Mouse (Mus musculus) retina, adult 2 months (tissue): Measurements from ENCODE around the gene Fam206a.

ENCODE experiments used
- DNase-seq: peaks from one replicate; pipeline ENCODE4 v3.0.0-alpha.2; 2012; ENCODE audit warnings: low read depth, low spot score

The Fam206a gene

GRCm38 (mm10) chr4:56801907-56802668 is at the start of gene Fam206a, which contains the start of gene Elp1:
Gene Fam206a (plus strand): TSS chr4:56802345.
Gene Elp1 (minus strand): TSS chr4:56802331.
- DNase-seq: peak; percentile 88

DNA sequence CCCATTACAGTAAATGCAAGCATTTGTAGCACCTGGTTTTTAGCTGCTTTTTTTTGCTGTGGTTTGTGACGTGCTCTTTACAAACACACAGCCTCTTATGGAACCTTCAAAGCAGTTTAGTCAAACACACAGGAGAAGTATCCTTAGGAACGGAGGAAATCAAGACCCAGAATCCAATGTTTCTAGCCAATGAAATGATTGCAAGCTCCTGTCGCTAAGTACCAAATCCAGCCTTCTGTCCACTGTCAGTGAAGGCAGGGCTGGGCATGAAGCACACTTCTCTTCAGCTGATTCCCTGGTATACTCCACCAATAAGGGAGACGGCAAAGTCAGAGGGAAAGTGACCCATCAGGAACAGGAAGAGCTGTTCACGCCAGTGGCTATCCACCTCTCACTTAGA is 46.1 kb upstream of the Fam206a start:
- DNase-seq: no peak

DNA sequence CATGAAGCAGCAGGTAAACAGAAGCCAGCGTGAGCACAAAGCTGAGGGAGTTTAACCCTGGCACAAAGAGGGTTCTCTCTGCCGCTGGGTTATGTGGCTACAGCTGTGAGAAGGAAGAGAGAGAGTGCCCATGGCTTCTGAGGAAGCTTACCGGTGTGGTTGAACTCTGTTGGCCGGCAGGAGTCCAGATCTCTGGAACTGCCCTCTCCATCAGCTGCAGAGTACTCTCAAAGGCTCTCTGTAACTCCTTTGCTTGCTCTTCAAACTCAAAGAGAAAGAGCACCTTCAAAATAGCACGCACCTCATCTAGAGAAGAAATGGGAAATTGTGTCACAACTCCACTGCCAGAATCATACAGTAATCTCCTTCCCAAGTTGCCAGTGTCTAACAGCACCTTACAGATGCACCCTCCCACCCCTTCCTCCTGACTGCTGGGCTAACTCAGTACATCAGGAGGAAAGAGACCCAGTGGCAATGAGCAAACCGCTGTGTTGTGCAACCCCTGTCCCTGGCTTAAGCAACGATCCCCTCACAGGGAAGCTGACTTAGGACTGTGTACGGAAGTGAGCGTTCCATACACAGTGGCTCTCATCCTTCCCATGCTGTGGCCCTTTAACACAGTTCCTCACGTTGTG is 45.1 kb upstream of the Fam206a start:
- DNase-seq: no peak

DNA sequence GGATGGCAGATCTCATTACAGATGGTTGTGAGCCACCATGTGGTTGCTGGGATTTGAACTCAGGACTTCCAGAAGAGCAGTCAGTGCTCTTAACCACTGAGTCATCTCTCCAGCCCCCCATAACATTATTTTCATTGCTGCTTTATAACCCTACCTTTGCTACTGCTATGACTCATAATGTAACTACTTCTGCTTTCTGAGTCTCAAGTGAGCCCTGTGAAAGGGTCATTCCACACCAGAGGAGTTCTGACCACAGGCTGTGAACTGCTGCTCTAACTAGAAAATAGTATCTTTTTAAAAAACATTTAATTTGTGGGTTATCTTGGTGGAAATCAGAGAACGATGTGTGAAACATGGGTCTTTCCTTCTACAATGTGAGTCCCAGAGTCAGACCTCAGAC is 44.5 kb upstream of the Fam206a start:
- no peak for DNase-seq

GRCm38 (mm10) chr4:56767861-56768284 is 34.3 kb upstream of the Fam206a start:
- DNase-seq: no peak

DNA sequence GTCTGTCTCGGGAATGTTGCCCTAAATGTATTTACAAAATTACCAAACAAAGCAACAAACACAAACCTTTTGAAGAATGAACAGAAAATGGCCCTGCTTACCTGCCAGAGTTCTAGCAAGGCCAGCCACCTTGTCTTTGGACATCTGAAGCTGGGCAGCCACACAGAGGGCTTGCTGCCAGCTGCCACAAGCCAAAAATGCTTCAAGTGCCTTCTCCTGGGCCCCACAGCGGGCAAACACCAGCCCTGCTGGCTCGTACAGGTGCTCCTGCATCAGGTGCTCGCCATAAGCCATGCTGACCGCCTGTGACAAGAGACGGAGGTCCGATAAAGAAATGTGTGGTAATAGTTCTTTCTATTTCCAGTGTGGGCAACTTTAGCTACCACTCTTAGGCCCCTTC is 33.2 kb upstream of the Fam206a start:
- DNase-seq: no peak

GRCm38 (mm10) chr4:56771065-56771464 is 31.1 kb upstream of the Fam206a start:
- DNase-seq: no peak

DNA sequence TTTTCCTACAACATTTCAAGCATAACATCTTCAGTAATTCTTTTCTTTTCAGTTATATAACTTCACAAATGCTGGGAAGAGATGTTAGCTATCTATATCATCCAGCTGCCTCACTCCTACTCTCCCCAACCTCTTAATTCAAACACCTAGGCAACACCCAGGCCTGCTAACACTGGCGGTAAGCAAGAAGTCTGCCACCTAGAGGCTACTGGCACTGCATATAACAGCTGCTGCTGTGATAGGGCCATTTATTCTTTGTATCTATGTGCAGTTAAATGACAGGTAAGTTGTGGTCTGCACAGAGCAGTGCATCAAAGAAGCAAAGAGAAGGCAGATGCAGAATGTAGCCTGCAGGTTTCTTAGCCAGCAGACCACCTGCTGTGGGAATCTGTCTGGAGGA is 10.8 kb upstream of the Fam206a start:
- DNase-seq: no peak

GRCm38 (mm10) chr4:56802669-56803150 is 565 bp downstream of the Fam206a start:
- DNase-seq: no peak

DNA sequence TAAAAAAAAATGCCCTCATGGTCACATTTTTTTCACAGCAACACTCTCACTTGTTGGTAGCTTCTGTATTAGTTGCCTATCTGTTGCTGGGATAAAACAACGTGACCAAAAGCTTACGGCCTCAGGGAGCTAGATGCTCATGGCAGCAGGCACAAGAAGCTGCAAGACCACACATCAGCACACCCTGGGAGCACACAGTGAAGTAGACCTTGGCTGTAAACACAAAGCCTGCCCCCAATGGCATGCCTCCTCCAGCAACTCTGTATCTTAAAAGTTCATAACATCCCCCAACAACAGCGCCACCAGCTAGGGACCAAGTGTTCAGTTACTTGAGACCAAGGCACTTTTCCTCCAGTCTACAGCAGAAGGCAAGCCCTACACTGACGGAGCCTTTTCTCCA is 6.9 kb downstream of the Fam206a start:
- no peak for DNase-seq

DNA sequence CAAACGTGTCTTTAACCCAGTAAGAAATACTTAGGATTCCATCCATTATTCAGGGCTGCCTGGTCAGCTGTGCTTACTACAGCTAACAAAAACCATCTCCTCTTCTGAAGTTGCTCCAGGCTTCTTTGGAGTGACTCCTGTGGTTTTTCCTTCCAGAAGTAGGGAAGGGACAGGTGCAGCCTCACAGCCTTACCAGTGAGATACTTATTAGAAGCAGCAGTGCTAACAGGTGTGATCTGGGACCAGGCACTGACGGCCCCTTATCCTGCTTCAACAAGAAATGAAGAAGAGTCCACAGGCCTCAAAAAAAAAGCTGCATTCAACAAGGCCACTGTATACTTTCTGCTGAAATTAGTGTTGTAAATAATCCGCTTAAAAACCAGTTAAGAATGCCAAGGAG is 9.5 kb downstream of the Fam206a start:
- no peak for DNase-seq

- DNase-seq: no peak
These were observed 10.0 kb downstream of the Fam206a start for GRCm38 (mm10) chr4:56812096-56812495.

- DNase-seq: no peak
These were observed 13.0 kb downstream of the Fam206a start for GRCm38 (mm10) chr4:56815131-56815530.

GRCm38 (mm10) chr4:56820017-56820550 is 17.9 kb downstream of the Fam206a start:
- no peak for DNase-seq

DNA sequence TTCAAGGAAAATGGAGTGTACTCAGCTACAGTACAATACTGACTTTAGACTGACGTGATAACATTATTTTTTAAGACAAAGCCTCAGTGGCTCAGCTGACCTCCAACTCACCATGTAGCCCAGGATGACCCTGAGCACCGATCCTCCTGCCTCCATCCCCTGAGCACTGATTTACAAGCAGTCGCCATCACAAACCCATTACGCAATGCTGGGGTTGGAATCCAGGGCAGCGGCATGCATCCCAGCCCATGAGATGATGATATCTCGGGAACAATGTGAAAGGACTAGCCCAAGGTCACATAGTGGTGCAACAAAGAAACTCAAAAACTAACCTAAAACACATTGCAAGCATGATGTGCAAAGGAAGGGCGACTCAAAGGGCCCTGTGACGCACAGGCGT is 22.1 kb downstream of the Fam206a start:
- no peak for DNase-seq

- DNase-seq: no peak
These were observed 26.8 kb downstream of the Fam206a start for GRCm38 (mm10) chr4:56828932-56829331.

DNA sequence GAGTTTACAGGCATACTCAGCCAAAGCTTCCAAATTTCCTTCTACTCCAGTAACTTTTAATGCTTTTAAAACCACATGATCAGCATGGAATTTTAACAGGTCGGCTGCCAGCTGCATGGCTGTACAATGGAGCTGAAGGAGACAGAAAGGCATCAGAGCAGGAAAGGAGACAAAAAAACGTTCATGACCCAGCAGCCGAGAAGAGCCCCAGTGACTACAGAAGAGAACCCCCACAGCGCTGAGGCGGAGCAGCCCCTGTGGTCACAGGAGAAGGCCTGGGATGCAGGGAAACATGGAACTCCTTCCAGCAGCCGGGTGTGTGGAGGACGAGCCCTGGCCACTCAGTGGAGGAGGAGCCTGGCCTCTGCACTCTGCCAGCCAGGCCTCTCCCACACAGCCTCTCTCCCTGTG is 27.4 kb downstream of the Fam206a start:
- DNase-seq: no peak

- DNase-seq: no peak
These were observed 29.0 kb downstream of the Fam206a start for GRCm38 (mm10) chr4:56831013-56831609.

- DNase-seq: no peak
These were observed 29.9 kb downstream of the Fam206a start for GRCm38 (mm10) chr4:56831998-56832397.

DNA sequence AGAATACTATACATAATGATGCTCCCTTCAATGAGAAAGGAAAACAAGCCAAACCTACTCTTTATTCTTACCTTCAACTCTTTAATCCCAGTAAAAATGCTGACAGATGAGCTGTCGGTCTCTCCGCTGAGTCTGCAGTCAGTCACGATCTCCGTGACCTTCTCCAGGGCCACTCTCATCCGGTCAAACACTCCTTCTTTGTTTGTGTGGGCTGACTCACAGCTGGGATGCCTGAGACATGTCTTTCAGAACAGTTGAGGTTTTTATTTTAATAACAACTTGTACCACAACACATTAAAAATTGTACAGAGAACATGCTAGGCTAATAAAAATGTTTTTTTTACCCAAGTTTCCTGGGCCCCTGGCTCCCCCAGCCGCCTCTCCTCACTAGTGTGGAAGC is 35.5 kb downstream of the Fam206a start:
- no peak for DNase-seq

GRCm38 (mm10) chr4:56840297-56840696 is 38.2 kb downstream of the Fam206a start:
- no peak for DNase-seq

GRCm38 (mm10) chr4:56842501-56842900 is 40.4 kb downstream of the Fam206a start:
- no peak for DNase-seq
